Mouse (Mus musculus): ENCODE data around the gene Twnk.

- TF ChIP-seq POLR2A (IDR thresholded peaks at IDR 0.05; ENCODE audit: borderline replicate concordance, extremely low read depth, low read depth, low read length) (no peak), CTCF (IDR thresholded peaks at IDR 0.05; ENCODE audit: insufficient read depth, low read length) (peak; percentile 53)
These were observed 31.4 kb downstream of the Twnk start for GRCm38 (mm10) chr19:45036867-45037266.
